Mouse (Mus musculus): ENCODE measurements around the gene B3gnt5.

The B3gnt5 gene

DNA sequence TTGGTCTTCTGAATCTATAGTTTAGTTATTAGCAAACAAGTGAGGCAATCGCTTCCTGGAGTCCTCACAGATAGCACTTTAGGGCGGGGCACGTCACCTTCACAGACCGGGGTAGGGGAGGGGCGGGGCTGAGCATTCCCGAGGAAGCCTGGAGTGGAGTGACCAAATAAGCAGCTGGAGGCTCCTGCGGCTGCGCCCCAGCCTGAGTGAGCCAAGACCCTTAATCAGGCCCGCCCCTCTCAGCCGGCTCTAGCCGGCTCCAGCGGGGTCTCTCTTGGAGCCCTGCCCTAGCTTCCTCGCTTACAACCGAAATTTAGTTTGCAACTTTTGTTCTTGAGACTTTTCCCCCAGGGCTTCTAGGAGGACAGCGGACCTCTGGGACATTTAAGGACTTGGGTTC, at the start of gene B3gnt5:
TSS of gene B3gnt5 (plus strand) at position 135 of the 400 bp plus-strand sequence.
- peak; percentile 72 for DNase-seq (ENCODE audit: low read depth)

DNA sequence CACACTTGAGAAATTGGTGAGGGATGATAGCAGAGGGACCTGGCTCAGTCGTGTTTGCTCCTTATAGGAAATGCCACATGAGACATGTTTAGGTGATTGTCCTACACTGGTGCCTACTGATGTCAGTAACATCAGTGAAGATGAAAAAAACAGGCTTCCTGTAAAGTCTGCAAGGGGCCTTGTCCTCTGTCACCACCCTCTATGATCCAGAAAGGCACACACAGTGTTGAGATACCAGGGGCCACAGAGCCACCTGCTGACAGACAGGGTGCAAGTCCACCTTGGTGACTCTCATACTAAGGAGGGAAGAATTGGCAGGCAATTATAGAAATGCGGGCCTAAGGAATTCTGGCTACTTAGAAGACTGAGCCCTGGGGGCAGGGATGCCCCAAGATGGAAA, 39.0 kb upstream of the B3gnt5 start:
- no peak for DNase-seq (ENCODE audit: low read depth)

DNA sequence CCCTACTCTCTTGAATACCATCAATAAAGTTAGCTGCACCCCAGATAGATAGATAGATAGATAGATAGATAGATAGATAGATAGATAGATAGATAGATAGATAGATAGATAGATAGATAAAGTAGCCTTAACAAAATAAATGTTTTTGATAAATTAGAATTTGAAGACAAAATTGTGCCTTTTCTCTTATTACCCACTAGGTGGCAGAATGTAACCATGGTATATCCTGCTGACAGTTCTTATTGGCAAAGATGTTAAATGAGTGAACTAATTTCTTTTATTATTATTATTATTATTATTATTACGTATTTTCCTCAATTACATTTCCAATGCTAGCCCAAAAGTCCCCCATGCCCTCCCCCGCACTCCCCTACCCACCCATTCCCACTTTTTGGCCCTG, 35.9 kb upstream of the B3gnt5 start:
- peak; percentile 53 for DNase-seq (ENCODE audit: low read depth)

DNA sequence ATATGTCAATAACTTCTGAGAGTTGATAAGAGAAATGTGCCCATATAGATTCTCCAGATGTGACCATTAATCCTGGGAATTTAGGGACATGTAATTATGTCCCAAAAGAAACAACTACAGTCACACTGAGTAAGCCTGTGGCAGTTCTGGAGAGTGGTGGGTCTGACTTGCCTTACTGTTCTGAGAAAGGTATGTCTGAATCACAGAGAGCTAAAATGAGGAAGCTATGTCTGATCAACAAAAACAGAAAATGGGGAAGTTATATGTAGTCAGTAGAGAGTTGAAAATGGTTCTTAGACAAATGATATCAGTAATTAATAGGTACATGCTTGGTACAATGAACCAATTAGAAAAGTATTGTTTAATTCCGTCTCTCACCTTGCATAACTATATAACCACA, 27.1 kb upstream of the B3gnt5 start:
- DNase-seq (ENCODE audit: low read depth), result no peak

DNA sequence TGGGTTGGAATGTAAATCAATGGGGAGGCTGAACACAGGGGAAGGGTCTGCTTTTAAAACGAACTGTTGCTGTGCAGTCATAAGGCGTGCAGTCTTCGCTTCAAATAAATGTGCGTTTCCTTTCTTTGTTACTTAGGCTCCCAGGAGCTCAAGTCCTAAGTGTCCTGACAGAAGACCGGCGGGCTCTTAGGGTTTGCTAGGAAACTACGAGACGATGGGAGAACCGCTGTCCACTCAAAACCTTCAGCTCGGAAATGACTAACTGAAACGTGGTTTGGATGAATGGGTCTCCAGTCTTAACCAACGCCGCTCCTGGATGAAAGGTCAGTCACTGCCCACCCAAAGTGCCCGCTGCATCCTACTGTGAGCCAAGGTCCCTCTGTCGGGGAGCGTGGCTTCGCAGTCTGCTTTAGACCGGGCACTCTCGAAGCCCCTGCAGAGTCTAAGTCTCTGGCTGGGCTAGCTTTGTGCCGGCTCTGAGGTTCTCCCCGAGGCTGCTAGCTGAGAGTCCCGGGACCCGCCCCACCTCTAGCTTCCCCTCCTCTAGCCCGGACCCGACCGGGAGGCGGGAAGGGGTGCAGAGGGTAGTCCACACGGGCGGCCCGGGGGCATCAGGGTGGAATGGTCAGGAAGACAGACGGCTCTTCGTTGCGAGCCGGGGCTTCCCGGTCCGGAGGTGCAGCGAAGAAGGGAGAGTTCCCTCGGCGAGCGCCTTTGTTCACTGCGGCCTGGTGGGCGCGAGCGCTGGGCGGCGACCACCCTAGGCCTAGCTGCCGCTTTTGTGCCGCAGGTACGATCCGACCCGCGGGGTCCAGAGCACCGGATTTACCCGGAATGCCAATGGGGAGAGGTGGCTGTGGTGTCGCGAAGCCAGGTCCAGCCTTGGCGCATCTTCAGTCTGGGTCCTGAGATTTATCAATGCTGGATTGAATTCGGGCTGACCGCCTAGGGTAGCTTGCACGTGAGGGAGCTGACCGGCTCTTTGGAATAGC, 793 bp downstream of the B3gnt5 start:
- DNase-seq (ENCODE audit: low read depth), result peak; percentile 60

DNA sequence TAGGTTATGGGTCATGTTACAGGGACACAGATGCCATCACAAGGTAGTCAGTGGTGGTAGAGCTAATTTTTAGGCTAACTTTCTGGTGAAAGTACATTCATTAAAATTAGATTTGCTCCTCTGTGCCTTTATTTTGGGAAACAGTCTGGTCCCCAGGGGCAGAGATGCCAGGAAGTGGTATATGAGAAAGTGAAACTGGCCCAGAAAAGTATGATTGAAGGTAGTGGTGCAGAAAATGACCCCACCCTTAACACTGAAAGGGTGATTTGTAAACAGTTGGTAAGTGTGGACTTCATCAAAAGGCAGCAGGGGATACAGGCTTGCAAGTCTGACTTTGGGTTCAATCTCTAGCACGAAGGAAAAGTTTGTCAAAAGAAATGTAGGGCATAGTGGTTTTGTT, 1.7 kb downstream of the B3gnt5 start:
- peak; percentile 68 for DNase-seq (ENCODE audit: low read depth)

DNA sequence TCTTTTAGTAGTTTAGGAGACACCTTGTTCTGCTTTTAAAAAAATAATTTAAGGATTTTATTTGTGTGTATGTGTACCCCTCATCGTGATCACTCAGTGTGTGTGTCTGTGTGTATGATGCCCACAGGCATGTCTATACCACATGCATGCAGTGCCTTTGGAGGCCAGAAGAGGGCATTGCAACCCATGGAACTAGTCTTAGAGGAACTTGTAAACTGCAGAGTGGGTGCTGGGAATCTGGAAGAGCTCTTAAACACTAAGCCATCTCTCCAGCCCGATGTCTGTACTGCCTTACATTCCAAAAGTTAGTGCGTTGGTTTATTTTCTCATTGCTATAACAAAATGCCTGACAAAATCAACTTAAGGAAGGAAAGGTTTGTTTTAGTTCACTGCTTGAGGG, 6.1 kb downstream of the B3gnt5 start:
- peak; percentile 21 for DNase-seq (ENCODE audit: low read depth)

DNA sequence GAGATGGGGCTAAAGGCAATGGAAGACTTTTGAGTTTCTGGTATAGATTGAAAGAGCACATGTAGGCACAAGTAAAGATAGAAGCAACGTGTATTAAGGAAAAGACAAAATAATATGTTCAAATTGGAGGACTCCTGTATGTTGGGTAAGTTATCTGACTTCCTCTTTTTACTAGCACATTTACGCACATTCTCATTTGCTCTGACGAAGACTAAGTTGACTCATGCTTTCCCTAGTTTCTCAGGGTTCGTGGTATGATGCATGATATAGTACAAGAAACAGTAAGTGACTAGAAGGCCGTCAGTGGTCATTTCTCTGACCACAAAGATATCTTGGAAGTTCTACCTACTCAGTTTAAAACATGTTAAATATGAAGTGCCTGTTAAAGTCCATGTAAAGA, 8.0 kb downstream of the B3gnt5 start:
- DNase-seq (ENCODE audit: low read depth), result no peak

DNA sequence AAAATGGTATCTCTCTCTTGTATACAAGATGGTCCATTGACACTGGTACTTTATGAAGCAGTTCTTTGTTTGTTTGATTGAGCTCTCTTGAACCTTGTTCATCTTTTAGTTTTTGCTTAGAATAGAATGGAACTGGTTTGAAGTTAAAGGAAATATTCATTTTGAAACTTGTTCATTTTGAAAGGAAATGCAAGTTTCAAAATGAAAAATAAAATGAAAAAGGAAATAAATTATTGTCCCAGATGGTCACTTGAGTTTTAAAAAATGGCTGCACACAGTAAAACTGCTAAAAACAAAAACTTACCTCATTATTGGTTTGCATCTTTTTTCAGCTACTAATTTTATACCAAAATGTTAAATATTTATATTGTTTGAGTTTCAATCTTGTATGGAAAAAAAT, 12.0 kb downstream of the B3gnt5 start:
- no peak for DNase-seq (ENCODE audit: low read depth)

DNA sequence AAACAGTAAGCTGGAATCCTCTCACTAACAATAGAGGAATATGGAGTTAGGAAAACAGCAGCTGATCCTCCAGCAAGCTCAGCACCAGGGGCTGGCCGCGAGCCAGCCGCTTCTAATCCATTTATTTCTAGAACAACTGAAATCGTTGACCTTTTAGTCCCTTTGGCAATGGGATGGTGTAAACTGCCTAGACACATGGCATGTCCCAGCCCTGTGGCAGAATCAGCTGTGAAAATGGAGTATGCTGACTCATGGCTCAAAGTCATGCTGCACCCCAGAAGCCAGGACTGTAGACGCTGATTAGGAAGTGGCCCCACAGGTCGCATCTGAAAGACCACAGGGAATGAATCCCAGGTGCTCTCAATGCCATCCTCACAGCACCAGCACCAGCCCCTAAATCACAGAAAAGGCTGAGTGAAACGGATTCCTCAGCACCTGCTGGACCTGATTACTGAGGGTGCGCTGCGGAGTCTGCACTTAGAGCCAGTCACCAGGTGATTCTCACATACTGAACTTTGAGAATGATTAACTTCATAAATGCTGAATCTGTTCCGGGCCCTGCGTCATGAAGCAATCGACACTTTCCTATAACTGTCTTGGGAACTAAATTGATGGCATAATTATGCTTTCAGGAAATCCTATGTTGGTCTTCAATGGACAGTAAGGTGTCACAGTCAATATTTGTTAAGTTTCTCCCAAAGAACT, 26.5 kb downstream of the B3gnt5 start:
- DNase-seq (ENCODE audit: low read depth), result no peak

DNA sequence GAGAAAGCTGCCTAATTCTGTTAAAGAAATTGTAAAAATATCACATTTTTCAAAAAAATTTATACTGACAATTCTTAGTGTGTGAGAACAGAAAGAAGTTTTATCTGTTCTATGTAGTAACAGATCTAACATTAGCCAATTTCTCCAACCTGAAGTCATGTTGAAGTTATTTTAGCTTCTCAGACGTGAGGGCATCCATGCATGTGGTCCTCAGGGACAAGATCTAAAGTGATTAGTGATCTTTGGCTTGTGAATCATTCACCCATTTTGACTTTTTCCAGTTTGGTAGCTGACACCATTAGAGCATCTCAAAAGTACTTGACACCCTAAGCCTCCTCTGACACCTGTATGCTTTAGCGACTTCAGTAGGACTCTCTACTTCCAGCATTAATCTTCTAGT, 29.9 kb downstream of the B3gnt5 start:
- DNase-seq (ENCODE audit: low read depth), result no peak

DNA sequence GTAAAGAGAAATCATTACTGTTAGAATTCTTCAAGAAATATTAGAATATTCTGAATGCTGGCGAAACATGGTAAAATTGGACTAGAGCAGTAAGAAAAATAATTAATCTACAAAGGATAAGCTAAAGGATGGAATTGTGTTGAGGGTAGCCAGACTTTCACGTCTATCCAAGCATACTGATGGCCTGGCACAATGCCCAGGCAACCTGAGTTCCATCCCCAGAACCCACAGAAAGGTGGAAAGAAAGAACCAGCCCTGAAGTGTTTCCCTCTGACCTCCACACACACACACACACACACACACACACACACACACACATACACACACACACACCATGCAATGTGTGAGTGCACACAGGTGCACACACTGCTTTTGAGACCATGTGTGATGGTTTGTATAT, 58.8 kb downstream of the B3gnt5 start:
- no peak for DNase-seq (ENCODE audit: low read depth)

Data from induced T-regulatory cell, adult 2 months (primary cell).